Mouse (Mus musculus) erythroblast, adult 5-6 weeks (primary cell): ENCODE results near the gene Vmn1r233. TPM values are rescaled to one million over a fixed set of nuclear protein-coding genes. Genes with fewer than 3 reads are reported as not detected.

Experiments
- ATAC-seq: replicated peaks from 2 replicates; pipeline ENCODE4 v1.8.0; 2016; ENCODE audit warnings: moderate number of reproducible peaks, mild to moderate bottlenecking, moderate TSS enrichment, inconsistent platforms; ENCODE audit not compliant: poor library complexity, low FRiP score, severe bottlenecking
- total RNA-seq, 2 experiments: library from RNA; stranded (forward) in 1 of 2; stranded (reverse) in 1 of 2; fragments of 150-400 nt in 1 of 2; fragments of 200-764, 138-1000 nt in 1 of 2; gene quantifications; 2 replicates each; pipeline versions ENCODE4 v1.2.3 to v1.2.4; 2015 to 2017; ENCODE audit warnings: low replicate concordance in 2 of 2

The Vmn1r233 gene
- total RNA-seq (2015; ENCODE audit: low replicate concordance) (not detected in 2 replicates), total RNA-seq (2017; ENCODE audit: low replicate concordance) (0.34 TPM in 1 of 2 replicates, not detected in the other)

DNA sequence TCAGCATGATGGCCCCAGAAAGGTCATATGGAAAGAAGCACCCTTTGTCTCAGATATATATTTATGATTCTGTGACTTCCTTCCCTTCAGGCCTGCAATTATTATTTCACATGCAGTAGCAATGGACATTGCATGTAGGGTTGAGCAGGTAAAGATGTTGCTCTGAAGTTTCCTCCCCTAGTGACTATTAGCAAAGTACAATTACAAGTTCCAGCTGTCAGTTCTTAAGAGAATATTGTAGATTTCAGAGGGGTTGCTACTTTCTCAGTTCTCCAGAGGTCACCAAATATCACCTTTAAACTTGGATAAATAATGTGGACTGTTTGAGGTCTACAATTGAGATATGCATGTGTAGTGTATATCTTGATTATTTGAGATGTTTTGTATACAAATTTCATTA lies at the start of gene Vmn1r233:
Gene Vmn1r233 (minus strand): TSS at position 101 of the 400 bp plus-strand sequence.
- ATAC-seq: no peak

DNA sequence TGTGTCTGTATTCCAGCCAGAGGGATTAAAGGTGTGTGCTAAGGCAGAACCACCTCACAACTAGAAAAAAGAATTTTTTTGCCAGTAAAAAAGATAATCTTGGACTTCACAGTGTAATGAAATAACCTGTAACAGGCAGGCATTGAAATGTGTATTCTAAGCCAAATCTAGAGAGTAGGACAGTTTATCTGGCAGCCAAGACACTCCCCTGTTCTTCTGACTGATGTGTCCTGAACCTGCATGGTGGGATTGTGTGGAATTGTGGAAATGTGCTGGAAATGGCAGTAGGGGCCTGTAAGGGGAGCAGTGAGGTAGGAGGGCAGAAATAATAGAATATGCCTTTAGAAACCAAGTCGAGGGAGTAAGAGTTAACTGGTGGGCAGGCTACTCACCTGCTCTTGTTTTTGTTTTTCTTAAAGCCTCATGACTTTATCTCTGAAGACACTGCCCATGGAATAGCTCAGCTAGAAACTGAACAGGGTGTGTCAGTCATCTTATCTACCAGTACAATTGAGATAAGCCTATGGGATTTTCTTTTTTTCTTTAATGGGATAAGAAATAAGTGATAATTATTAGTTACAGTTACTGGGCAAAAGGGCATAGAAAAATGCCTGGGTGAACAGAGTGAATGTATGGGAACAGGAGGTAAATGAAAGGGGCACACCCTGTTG lies 22.3 kb upstream of the Vmn1r233 start:
- ATAC-seq: no peak

DNA sequence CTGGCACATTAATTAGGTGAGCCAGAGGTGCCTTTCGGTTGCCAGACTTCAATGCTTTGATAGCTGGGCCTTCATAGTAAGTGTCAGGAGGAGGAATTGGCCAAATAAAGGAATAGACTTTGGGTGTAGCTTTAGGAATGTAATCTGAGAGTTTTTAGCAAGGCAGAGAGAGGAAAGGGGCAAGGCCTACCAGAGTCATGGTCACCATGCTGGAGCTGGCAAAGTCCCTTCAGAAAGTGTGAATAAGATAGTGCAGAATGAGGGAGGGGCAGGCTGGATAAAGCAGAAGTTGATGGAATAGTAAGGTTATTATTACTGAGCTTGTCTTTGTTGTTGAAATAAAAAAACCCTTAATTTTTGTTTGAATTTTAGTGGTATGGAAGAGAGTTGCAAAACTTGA lies 13.5 kb upstream of the Vmn1r233 start:
- ATAC-seq: no peak

DNA sequence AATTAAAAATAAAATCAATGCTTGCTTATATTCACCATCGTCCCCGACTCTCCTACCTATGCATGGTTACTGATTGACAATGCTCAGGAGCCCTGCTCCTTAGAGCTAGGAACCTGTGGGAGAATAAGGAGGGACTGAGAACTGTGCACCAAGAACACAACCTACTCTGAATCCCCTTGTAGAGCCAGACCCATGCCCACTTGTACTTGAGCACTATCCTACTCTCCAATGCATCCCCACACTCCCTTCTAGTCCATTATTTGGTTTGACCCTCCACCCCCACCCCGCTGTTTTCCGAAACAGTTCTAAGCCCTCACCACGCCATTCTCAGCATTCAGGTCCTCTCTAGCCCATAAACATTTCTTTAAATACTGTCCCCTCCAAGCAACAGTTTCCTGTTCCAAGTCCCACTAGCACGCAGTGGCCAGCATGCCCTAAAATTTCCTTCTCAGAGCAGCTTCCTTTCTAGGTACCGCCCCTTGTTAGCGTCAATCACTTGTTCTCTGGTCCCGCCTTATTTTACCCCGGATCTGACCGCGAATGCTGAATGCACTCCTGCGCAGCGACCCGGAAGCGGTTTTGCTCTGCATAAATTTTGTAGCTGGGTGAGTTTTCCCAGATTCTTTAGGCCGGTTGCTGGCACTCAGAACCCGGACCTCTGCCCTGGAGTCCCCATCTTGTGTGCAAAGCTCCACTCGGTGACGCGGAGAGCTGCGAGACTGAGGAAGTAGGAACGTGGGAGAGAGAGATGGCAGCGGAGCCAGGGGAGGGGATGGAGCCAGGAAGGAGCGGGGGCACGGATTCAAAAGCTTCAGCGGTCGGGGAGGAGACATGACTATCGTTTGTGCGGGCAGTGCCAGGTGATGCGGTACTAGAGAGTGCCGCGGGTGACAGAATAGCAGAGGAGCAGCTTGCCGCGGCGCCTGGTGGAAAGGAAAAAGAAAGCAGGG lies 12.4 kb upstream of the Vmn1r233 start, which contains the start of gene Zfp160:
Gene Zfp160 (plus strand): TSS at position 522 of the 950 bp plus-strand sequence.
- ATAC-seq: peak; percentile 95

DNA sequence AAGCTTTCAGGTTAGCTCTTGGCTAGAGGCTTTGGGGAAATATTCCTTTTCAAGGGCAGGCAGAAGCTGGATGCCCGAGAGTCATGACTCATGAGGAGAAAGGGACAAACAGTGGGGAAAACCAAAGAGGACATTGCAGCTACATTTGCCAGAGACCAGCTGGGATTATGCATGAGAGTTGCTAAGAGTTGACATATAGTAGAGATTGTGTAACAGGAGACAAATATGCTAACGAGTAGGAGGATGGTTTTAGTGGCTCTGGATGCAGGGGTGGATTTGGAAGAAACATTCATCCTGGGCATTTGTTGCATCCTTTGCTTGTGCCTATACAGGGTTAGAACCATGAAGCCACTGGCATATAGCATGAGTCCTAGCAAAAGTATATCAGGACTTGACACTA lies 2.5 kb downstream of the Vmn1r233 start:
- no peak for ATAC-seq

DNA sequence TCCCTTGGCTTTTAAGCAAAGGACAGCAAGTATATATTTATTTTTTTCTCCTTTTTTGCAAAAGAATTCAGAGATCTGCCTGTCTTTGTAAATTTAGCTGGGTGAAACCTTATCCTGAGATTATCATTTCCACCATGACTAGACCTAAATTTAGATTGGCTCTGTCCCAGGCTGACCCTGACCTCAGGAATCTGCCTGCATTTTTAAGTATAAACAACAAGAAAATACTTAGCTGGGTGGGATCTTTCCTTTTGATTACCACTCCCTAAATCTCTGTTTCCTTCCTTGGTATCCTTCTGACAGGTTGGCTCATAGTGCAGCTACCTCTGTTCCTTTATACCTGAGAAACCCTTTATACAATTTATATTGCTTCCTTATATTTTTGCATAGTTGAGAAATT lies 29.6 kb downstream of the Vmn1r233 start:
- no peak for ATAC-seq

DNA sequence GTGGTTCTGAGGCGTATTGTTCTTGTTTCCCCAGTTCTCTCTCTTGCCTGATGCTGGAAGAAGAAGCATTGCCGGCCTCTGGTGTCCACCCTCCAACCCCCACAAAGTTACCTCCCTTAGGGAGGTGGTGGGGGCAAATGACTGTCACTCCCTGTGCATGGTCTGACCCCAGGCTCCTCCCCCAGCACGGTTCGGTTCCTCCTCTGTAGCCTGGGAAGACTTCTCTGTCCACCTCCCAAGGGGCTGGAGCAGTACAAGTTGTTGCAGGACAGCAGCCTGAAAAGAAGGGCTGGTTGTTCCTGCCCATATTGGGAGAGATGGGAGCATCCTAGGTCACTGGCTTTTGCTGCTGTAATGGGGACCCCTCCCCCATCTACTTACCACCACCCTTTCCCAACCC lies 30.8 kb downstream of the Vmn1r233 start:
- ATAC-seq: no peak

DNA sequence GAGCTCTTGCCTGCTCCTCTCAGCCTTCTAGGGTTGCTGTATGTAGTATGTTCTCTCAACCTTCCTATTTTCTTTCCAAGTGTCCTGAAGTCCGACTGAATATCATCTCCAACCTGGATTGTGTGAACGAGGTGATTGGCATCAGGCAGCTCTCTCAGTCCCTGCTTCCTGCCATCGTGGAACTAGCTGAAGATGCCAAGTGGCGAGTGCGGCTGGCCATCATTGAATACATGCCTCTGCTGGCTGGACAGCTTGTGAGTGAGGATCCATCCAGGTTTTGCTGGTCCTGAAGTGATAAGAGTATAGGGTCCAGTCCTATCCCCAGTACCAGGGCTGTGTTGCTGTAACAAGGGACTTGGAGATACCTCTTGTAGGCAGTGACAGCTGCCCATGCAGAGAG lies 35.9 kb downstream of the Vmn1r233 start:
- ATAC-seq: no peak

DNA sequence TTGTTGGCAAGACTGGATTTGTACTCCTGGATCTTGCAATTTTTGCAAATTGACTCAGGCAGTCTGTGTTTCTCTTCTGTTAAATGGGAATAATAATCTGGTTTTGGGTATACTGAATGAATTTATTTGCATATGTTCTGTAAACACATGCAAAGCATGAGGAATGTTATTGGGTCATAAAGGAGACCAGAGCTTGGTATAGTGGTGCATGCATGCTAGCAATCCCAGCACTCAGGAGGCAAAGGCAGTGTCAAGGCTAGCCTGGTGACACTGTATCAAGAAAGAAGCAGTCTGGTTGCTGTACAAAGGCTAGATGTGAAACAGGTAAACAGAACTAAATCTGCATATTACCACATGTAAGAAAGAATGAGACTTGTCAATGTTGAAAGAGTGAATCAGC lies 49.6 kb downstream of the Vmn1r233 start:
- no peak for ATAC-seq

DNA sequence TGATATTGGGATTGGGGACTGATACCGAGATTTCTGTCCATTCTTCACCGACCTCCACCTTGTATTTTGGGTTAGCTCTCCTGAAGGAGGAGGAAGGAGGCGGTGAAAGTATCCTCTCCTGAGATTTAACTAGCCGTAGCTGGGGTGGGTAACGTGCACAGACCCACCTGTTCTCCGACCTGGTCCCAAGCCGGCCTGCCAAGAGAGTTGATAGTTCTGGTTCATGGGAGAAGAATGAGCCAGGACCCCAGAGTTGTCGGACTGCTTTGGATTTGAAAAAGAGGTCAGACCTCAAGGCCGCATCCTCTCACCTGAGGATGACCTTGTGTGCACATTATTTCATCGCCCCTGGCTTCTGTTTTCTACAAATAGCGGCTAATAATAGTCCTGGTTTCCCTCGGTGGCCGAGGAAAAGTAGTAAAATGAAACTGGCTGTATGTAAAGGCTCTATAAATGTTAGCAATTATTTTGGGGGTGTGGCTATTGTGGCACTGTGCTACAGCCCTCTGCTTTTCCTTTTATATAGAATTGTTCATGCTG lies 50.2 kb downstream of the Vmn1r233 start:
- ATAC-seq: no peak

DNA sequence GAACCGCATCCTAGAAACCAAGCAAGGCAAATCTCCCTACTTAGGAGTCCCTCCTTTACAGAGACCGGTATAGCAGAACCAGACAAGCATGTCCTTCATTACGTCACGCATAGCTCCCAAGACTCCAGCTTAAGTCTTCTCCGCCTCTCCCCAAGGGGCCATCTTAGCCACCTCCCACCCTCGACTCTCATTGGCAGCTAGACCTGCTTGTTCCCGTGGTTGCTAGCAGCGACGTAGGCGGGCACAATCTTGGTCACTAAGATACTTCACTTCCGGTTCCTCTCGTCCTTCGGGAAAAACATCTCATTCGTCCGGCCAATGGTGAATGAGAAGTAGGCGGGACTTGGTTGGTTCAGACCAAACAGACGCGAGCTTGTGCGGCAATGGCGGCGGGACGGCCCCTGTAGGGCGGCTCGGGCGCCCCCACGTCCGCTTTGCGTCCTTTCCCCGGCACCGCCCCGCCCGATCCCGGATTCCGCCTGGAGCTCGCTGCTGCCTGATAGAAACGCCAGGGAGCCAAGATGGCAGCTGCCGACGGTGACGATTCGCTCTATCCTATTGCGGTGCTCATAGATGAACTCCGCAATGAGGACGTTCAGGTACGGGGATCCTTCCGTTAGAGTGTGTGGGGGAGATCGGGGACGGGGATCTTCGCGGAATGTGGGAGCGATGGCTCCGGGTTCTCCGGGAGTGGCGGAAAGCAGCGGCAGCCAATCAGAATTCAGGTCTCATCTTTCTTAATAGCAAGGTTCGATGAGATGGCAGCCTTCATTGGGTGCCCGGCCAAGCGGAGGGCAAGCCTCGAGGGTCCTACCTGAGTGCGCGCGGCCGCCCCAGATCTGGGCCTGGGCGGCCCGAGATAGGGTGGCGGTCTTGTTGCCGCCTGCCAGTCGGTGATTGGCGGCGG lies 51.0 kb downstream of the Vmn1r233 start, which contains the start of gene Ppp2r1a:
Gene Ppp2r1a (plus strand): TSS at position 327 of the 907 bp plus-strand sequence.
- peak; percentile 96 for ATAC-seq

DNA sequence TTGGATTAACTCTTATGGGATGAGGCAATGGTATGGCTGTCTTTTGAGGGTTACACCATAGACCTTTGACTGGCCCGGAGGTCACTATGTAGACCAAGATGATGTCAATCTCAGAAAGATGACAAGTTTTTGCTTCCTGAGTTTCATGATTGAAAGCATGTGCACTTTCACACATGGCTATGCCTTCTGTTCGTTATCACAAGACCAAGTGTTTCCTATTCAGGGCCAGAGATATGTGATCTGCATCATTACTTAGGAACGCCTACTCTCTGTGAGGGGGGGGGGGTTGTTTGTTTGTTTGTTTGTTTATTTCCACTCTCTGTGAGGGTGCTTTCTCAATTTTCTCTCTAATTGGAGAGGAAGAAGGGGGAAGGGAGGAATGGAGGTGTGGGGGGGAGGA lies 52.0 kb downstream of the Vmn1r233 start:
- ATAC-seq: no peak

Other genes with a start within 250 kb of the Vmn1r233 start
- not detected in 2 replicates for gene Vmn1r228, start 210.3 kb downstream of the Vmn1r233 start, total RNA-seq (2015; ENCODE audit: low replicate concordance)
- 0.14 TPM in 1 of 2 replicates, not detected in the other for gene Vmn1r228, start 210.3 kb downstream of the Vmn1r233 start, total RNA-seq (2017; ENCODE audit: low replicate concordance)
- not detected in 2 replicates for gene Vmn1r229, start 184.9 kb downstream of the Vmn1r233 start, total RNA-seq (2015; ENCODE audit: low replicate concordance)
- 0.28 TPM in 1 of 2 replicates, not detected in the other for gene Vmn1r229, start 184.9 kb downstream of the Vmn1r233 start, total RNA-seq (2017; ENCODE audit: low replicate concordance)
- not detected in 2 replicates for gene Vmn1r230, start 156.0 kb downstream of the Vmn1r233 start, total RNA-seq (2015; ENCODE audit: low replicate concordance)
- gene Vmn1r230, start 156.0 kb downstream of the Vmn1r233 start, total RNA-seq (2017; ENCODE audit: low replicate concordance): not detected in 2 replicates
- gene Vmn1r231, start 91.4 kb downstream of the Vmn1r233 start, total RNA-seq (2015; ENCODE audit: low replicate concordance): not detected in 2 replicates
- 2.5 TPM in 1 of 2 replicates, not detected in the other for gene Vmn1r231, start 91.4 kb downstream of the Vmn1r233 start, total RNA-seq (2017; ENCODE audit: low replicate concordance)
- not detected in 2 replicates for gene Vmn1r232, start 76.8 kb downstream of the Vmn1r233 start, total RNA-seq (2015; ENCODE audit: low replicate concordance)
- gene Vmn1r232, start 76.8 kb downstream of the Vmn1r233 start, total RNA-seq (2017; ENCODE audit: low replicate concordance): not detected in 2 replicates
- gene Ppp2r1a, start 51.2 kb downstream of the Vmn1r233 start, total RNA-seq (2015; ENCODE audit: low replicate concordance): 126 and 128 TPM in 2 replicates
- 26.9 and 54.6 TPM in 2 replicates for gene Ppp2r1a, start 51.2 kb downstream of the Vmn1r233 start, total RNA-seq (2017; ENCODE audit: low replicate concordance)
- 4.6 and 5.9 TPM in 2 replicates for gene Zfp160, start 12.4 kb upstream of the Vmn1r233 start, total RNA-seq (2015; ENCODE audit: low replicate concordance)
- gene Zfp160, start 12.4 kb upstream of the Vmn1r233 start, total RNA-seq (2017; ENCODE audit: low replicate concordance): 3.6 and 3.9 TPM in 2 replicates
- gene Vmn1r234, start 229.6 kb upstream of the Vmn1r233 start, total RNA-seq (2015; ENCODE audit: low replicate concordance): not detected in 2 replicates
- not detected in 2 replicates for gene Vmn1r234, start 229.6 kb upstream of the Vmn1r233 start, total RNA-seq (2017; ENCODE audit: low replicate concordance)